Mouse (Mus musculus) forebrain, embryonic 10.5 days (tissue): ENCODE results near the gene Dhx33. TPM values are rescaled to one million over a fixed set of nuclear protein-coding genes. Genes with fewer than 3 reads are reported as not detected.

Experiments
- DNase-seq: peaks from one replicate; pipeline ENCODE4 v3.0.0-alpha.2; 2017; ENCODE audit warnings: low spot score; ENCODE audit errors: extremely low spot score
- H3K27ac ChIP-seq: fragments of 300-500 bp; sonication (generic); 2 replicates; pipeline ENCODE4 v1.5.1; 2016; ENCODE audit warnings: mild to moderate bottlenecking
- H3K27me3 ChIP-seq: fragments of 300-500 bp; sonication (generic); 2 replicates; pipeline ENCODE4 v1.6.1; 2016; ENCODE audit warnings: mild to moderate bottlenecking; ENCODE audit not compliant: poor library complexity, severe bottlenecking
- H3K36me3 ChIP-seq: fragments of 300-500 bp; sonication (generic); replicated peaks from 2 replicates; pipeline ENCODE4 v1.6.1; 2016; ENCODE audit warnings: mild to moderate bottlenecking, moderate library complexity
- H3K4me1 ChIP-seq: fragments of 300-500 bp; sonication (generic); 2 replicates; pipeline ENCODE4 v1.6.1; 2016
- H3K4me3 ChIP-seq: fragments of 300-500 bp; sonication (generic); 2 replicates; pipeline ENCODE4 v1.5.1; 2016; ENCODE audit warnings: mild to moderate bottlenecking, moderate library complexity
- H3K9me3 ChIP-seq: fragments of 300-500 bp; sonication (generic); 2 replicates; pipeline ENCODE4 v1.6.1; 2016; ENCODE audit warnings: mild to moderate bottlenecking, moderate library complexity
- WGBS: fragments of 180-500 bp; shearing (Covaris S2); methylation state at CpG from one replicate; pipeline ENCODE4 v1.1.7; 2016; 5-methylcytosine and 5-hydroxymethylcytosine counted together
- polyA plus RNA-seq: library from polyadenylated mRNA; unstranded; fragments of >200 nt; fragmentation: Nextera tagmentation; extraction: Ambion mirVana; gene quantifications from 2 replicates; pipeline ENCODE4 v1.2.1, GENCODE M21; 2016

The Dhx33 gene
- 27.5 and 28.6 TPM in 2 replicates for polyA plus RNA-seq

GRCm38 (mm10) chr11:71004316-71004773, at the start of gene Dhx33:
TSS of gene Dhx33 (minus strand) at chr11:71004437.
- Histone ChIP-seq H3K36me3 (peaks cover 35% of the 10 kb centered on the region), H3K9me3 (no peaks in the 10 kb centered on the region), H3K4me1 (peaks cover 22% of the 10 kb centered on the region), H3K27me3 (no peaks in the 10 kb centered on the region), H3K27ac (peak within 1 kb of the TSS; percentile 87), H3K4me3 (peak within 1 kb of the TSS; percentile 86)
- under 1% methylated on average over 35 of the region's 35 CpGs for WGBS
- peak; percentile 97 for DNase-seq

- 7% methylated on average over 1 of the region's 1 CpGs for WGBS
- no peaks in the 10 kb centered on the region for H3K36me3 ChIP-seq
- no peak overlapping the region for H3K27ac ChIP-seq
- no peaks in the 10 kb centered on the region for H3K9me3 ChIP-seq
- no peak for DNase-seq
- H3K4me3 ChIP-seq: no peak overlapping the region
- no peaks in the 10 kb centered on the region for H3K27me3 ChIP-seq
- H3K4me1 ChIP-seq: no peaks in the 10 kb centered on the region
These were observed 48.3 kb upstream of the Dhx33 start for GRCm38 (mm10) chr11:71052554-71052953.

GRCm38 (mm10) chr11:71039526-71040298, 35.5 kb upstream of the Dhx33 start:
- H3K36me3 ChIP-seq: no peaks in the 10 kb centered on the region
- peaks cover 2% of the 10 kb centered on the region; the same call in 1 of the 2 replicates for H3K9me3 ChIP-seq
- DNase-seq: no peak
- H3K4me3 ChIP-seq: no peak overlapping the region
- H3K27ac ChIP-seq: no peak overlapping the region
- no peaks in the 10 kb centered on the region for H3K4me1 ChIP-seq
- no peaks in the 10 kb centered on the region for H3K27me3 ChIP-seq
- 97% methylated on average over 5 of the region's 5 CpGs for WGBS

GRCm38 (mm10) chr11:71033163-71033761, 29.0 kb upstream of the Dhx33 start, which contains the start of gene 6330403K07Rik:
TSS of gene 6330403K07Rik (minus strand) at chr11:71033513.
- peak; percentile 86 for DNase-seq
- Histone ChIP-seq H3K27me3 (no peaks in the 10 kb centered on the region), H3K27ac (peak within 1 kb of the TSS; percentile 91), H3K9me3 (no peaks in the 10 kb centered on the region), H3K4me1 (peaks cover 39% of the 10 kb centered on the region), H3K4me3 (peak within 1 kb of the TSS; percentile 62), H3K36me3 (peaks cover 19% of the 10 kb centered on the region)
- WGBS: under 1% methylated on average over 29 of the region's 31 CpGs

GRCm38 (mm10) chr11:71032491-71033162, 28.4 kb upstream of the Dhx33 start:
- no peaks in the 10 kb centered on the region for H3K9me3 ChIP-seq
- H3K36me3 ChIP-seq: peaks cover 25% of the 10 kb centered on the region
- WGBS: 4% methylated on average over 26 of the region's 26 CpGs
- DNase-seq: peak; percentile 37
- peak overlapping the region; percentile 62 for H3K4me3 ChIP-seq
- peaks cover 39% of the 10 kb centered on the region for H3K4me1 ChIP-seq
- no peaks in the 10 kb centered on the region for H3K27me3 ChIP-seq
- H3K27ac ChIP-seq: peak overlapping the region; percentile 91

- WGBS: 75% methylated on average over 7 of the region's 7 CpGs
- Histone ChIP-seq H3K27ac (peak overlapping the region; percentile 91), H3K4me3 (peak overlapping the region; percentile 62), H3K9me3 (no peaks in the 10 kb centered on the region), H3K36me3 (peaks cover 31% of the 10 kb centered on the region), H3K27me3 (no peaks in the 10 kb centered on the region), H3K4me1 (peaks cover 39% of the 10 kb centered on the region)
- no peak for DNase-seq
These were observed 27.8 kb upstream of the Dhx33 start for GRCm38 (mm10) chr11:71032070-71032469.

GRCm38 (mm10) chr11:71029403-71030118, 25.3 kb upstream of the Dhx33 start:
- no peak overlapping the region for H3K4me3 ChIP-seq
- peaks cover 56% of the 10 kb centered on the region for H3K36me3 ChIP-seq
- H3K27ac ChIP-seq: no peak overlapping the region
- H3K4me1 ChIP-seq: peaks cover 39% of the 10 kb centered on the region
- no peak for DNase-seq
- 75% methylated on average over 3 of the region's 3 CpGs for WGBS
- no peaks in the 10 kb centered on the region for H3K9me3 ChIP-seq
- no peaks in the 10 kb centered on the region for H3K27me3 ChIP-seq

- H3K27ac ChIP-seq: no peak overlapping the region
- 85% methylated on average over 3 of the region's 3 CpGs for WGBS
These were observed 24.0 kb upstream of the Dhx33 start for GRCm38 (mm10) chr11:71028280-71028679.

GRCm38 (mm10) chr11:71019201-71020068, 15.2 kb upstream of the Dhx33 start, which contains the start of the genes Mis12 and Derl2:
TSS of gene Mis12 (plus strand) at chr11:71019611.
TSS of gene Derl2 (minus strand) at chr11:71019841.
- under 1% methylated on average over 71 of the region's 71 CpGs for WGBS
- no peaks in the 10 kb centered on the region for H3K9me3 ChIP-seq
- no peaks in the 10 kb centered on the region for H3K27me3 ChIP-seq
- peak within 1 kb of the TSS; percentile 87 for H3K4me3 ChIP-seq
- peak; percentile 98 for DNase-seq
- peak within 1 kb of the TSS; percentile 97 for H3K27ac ChIP-seq
- peaks cover 43% of the 10 kb centered on the region for H3K36me3 ChIP-seq
- H3K4me1 ChIP-seq: peaks cover 39% of the 10 kb centered on the region

More at GRCm38 (mm10) chr11:71028280-71028679, 24.0 kb upstream of the Dhx33 start:
- DNase-seq: no peak
- peaks cover 26% of the 10 kb centered on the region for H3K4me1 ChIP-seq
- no peak overlapping the region for H3K4me3 ChIP-seq
- H3K9me3 ChIP-seq: no peaks in the 10 kb centered on the region
- H3K27me3 ChIP-seq: no peaks in the 10 kb centered on the region
- H3K36me3 ChIP-seq: peaks cover 69% of the 10 kb centered on the region

GRCm38 (mm10) chr11:71018416-71019200, 14.4 kb upstream of the Dhx33 start:
- Histone ChIP-seq H3K27me3 (no peaks in the 10 kb centered on the region), H3K36me3 (peaks cover 42% of the 10 kb centered on the region), H3K9me3 (no peaks in the 10 kb centered on the region), H3K4me3 (peak overlapping the region; percentile 87), H3K4me1 (peaks cover 39% of the 10 kb centered on the region), H3K27ac (peak overlapping the region; percentile 97)
- no peak for DNase-seq
- WGBS: 6% methylated on average over 28 of the region's 28 CpGs

- no peaks in the 10 kb centered on the region for H3K9me3 ChIP-seq
- peaks cover 42% of the 10 kb centered on the region for H3K36me3 ChIP-seq
- DNase-seq: no peak
- H3K27ac ChIP-seq: no peak overlapping the region
- H3K4me3 ChIP-seq: no peak overlapping the region
- H3K27me3 ChIP-seq: no peaks in the 10 kb centered on the region
- H3K4me1 ChIP-seq: peaks cover 39% of the 10 kb centered on the region
- 95% methylated on average over 1 of the region's 1 CpGs for WGBS
These were observed 12.8 kb upstream of the Dhx33 start for GRCm38 (mm10) chr11:71017051-71017450.
